Mouse (Mus musculus) B cell, adult 62 days (primary cell): ENCODE measurements around the gene Prkch. TPM values are rescaled to one million over a fixed set of nuclear protein-coding genes. Genes with fewer than 3 reads are reported as not detected.

ENCODE experiments used
- total RNA-seq: library from RNA; stranded (reverse); gene quantifications from 4 replicates; pipeline ENCODE4 v1.2.4, GENCODE M21; 2023

Prkch gene
- total RNA-seq: 2.2 to 2.4 TPM (median 2.3 TPM) in 4 replicates

GRCm38 (mm10) chr12:73584610-73585240 is at the start of gene Prkch:
Gene Prkch (plus strand): TSS chr12:73584796.

GRCm38 (mm10) chr12:73546086-73546711 is 38.4 kb upstream of the Prkch start, which contains the start of gene Tmem30b:
Gene Tmem30b (minus strand): TSS chr12:73546392.

Other genes starting within 250 kb of the Prkch start
- gene Tmem30b, start 38.4 kb upstream of the Prkch start, total RNA-seq: not detected in 4 replicates